Mouse (Mus musculus) adrenal gland, adult 8-10 months (tissue): Measurements from ENCODE around the gene Zfp85. TPM values are rescaled to one million over a fixed set of nuclear protein-coding genes. Genes with fewer than 3 reads are reported as not detected.
"Not testable (repeated sequence)": the region's sequence is repeated elsewhere in the genome, so short reads cannot be mapped to it uniquely, and the experiment has no call there.

Experiments
- DNase-seq: peaks from one replicate; pipeline ENCODE4 v3.0.0; 2022
- total RNA-seq, 4 experiments: library from RNA; stranded (reverse); gene quantifications; 2 replicates each; pipeline ENCODE4 v1.2.4; 2022

Zfp85 gene
- 1 to 10 TPM; 3.8 to 7.0 (median 6.4) TPM for total RNA-seq

GRCm38 (mm10) chr13:67754333-67755306 lies at the start of gene Zfp85:
Gene Zfp85, minus strand, starts transcription at chr13:67755228.
- peak; percentile 60 for DNase-seq

DNA sequence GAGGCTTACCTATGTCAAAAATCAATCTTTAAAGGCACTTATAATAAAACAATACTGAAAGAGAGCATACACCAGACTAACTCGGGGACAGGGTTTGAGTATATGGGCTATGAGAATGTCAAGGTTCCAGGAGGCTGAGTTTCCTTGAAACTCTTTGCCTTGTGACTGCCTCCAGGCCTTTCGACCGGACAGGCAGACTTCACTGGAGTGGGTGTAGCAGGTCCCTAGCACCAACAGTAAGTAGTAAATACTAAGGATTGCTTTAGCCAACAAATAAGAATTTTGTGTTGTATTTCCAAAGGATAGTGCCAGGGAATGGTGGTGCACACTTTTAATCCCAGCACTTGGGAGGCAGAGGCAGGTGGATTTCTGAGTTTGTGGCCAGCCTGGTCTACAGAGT lies 44.1 kb upstream of the Zfp85 start:
- not testable (repeated sequence) for DNase-seq

- no peak for DNase-seq
These were observed 43.6 kb upstream of the Zfp85 start for GRCm38 (mm10) chr13:67798618-67799017.

GRCm38 (mm10) chr13:67791921-67792455 lies 37.0 kb upstream of the Zfp85 start:
- no peak for DNase-seq

- DNase-seq, result peak; percentile 58
These were observed 24.5 kb upstream of the Zfp85 start, which contains the start of gene Zfp493 for GRCm38 (mm10) chr13:67779265-67780221. Gene Zfp493, plus strand, starts transcription at chr13:67779693.

DNA sequence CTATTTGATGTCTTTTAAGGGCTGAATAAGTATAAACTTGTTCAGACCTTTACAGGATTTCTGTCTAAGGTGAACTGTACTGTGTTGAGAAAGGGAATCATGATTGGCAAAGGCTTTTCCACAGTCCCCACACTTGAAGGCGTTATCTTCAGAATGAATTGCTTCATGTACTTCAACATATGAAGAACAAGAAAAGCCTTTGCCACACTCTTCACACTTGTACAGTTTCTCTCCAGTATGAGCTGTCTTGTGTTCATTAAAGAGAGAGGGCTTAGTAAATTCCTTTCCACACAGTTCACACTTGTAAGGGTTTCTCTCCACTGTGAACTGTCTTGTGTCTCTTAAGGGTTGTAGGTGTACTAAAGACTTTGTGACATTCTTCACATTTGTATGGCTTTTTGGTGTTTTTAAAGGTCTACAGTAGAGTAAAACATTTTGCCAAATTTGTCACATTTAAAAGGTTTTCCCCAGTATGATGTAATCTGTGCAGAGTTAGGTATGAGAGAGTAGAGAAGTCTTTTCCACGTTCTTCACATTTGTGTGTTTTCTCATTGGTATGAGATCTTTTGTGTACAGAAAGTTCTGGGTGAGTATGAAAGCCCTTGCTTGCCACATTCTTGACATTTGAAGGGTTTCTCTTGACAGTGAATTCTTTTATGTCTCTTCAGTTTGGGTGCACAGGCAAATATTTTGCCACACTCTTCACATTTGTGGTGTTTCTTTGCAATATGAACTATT lies 8.2 kb upstream of the Zfp85 start:
- DNase-seq, result no peak

DNA sequence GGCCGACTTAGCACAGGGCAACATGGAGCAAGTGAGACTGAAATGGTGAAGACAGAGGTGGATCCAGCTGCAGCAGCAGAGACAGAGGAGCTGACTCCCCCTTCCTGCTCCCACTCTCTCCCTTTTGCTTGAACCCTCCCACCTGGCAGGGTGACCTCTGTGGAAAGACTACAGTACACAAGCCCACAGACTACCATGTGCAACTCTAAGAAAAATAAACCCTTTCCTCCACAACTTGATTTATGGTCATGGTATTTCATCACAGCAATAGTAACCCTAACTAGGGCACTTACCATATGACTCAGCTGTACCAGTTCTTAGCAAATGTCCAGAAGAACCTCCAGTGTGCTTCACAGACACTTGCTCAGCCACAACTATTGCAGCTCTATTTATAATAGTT lies 4.9 kb upstream of the Zfp85 start:
- no peak for DNase-seq

DNA sequence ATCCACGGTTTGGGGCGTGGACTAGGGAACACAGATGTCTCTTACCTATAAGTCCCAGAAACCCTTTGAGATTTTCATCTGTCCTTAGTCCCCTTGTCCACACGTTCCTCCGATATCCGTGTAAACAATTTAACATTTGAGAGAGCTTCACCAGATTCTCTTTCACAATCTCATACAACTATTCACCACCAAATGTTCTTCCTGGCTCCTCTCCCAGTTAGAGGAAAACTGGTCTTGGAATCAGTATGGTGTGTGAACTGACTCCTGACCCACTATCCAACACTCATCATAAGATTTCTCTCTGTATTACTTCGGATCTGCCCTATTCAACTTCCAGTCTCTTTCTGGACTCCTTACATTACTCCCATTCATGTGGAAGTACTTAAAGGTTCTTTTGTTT lies 733 bp upstream of the Zfp85 start:
- DNase-seq, result no peak

- DNase-seq, result no peak
These were observed 11.1 kb downstream of the Zfp85 start for GRCm38 (mm10) chr13:67743896-67744295.

DNA sequence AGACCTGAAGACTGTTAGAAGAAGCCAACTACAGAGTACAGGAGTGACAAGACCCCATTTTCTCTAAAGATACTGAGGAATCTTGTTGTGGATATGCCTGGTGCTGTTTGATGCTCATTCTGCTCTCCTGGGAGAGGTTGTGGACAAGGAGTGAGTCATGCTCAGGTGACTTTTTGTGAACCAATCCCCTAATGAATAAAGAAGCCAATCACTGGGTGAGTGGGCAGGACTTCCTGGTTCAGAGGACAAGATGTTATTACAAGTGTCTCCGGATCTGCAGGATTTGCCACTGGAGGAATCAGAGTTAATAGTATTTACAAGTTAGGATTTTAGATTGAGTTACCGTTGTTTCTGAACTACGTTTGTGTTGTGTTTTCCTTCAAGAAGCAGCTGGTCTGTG lies 12.1 kb downstream of the Zfp85 start:
- no peak for DNase-seq

- not testable (repeated sequence) for DNase-seq
These were observed 20.6 kb downstream of the Zfp85 start for GRCm38 (mm10) chr13:67734391-67734790.

DNA sequence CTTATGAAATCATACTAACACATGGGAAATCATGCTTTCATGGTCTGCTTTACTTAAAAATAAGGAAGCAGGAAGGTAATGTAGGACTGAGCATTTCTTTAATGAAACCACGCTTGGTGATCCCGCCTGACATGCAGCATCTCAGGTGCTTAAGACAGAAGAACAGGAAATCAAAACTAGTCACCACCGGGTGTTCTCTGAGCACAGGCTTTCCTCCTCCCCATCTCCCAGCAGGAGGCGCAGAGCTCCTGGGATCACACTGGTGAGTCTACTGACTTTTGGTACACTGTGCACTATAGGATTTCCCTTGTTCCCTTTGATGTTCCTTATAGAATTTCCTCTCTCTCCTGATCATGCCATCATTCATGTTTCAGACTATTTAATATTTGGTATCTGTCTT lies 25.6 kb downstream of the Zfp85 start:
- peak; percentile 20 for DNase-seq

DNA sequence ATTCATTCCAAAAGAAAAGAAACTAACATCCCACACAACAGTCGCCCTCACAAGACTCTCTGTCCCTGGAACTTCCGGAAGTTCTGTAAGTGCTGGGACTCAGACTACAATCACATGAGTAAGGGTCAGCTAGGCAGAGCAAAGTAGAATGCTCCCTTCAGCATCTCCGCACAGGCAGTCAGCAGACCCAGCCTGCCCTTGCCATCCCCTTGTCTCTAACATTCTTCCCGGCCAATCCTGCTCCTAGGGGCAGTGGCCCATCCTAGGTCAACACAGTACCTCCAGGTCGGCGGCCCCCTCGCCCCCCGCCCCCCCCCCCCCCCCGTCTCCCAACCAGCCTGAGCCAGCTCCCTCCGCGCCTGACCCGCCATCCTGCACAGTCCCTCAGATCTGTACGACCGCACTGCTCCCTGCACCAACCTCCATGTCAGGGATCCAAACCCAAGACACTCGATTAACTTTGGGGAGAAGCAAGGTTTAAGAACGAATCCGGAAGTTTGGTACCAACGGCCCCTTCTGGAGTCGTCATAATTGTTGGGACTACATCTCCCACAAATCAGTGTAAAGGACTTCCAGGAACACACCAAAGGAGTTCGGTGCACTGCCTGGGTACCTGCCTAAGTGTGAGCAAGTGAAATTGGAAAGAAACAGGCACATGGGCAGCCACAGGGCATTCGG lies 26.2 kb downstream of the Zfp85 start, which contains the start of gene Zfp65:
Gene Zfp65 (minus strand): TSS at position 533 of the 678 bp plus-strand sequence.
- DNase-seq, result peak; percentile 52

GRCm38 (mm10) chr13:67728106-67728505 lies 26.9 kb downstream of the Zfp85 start:
- DNase-seq, result no peak

DNA sequence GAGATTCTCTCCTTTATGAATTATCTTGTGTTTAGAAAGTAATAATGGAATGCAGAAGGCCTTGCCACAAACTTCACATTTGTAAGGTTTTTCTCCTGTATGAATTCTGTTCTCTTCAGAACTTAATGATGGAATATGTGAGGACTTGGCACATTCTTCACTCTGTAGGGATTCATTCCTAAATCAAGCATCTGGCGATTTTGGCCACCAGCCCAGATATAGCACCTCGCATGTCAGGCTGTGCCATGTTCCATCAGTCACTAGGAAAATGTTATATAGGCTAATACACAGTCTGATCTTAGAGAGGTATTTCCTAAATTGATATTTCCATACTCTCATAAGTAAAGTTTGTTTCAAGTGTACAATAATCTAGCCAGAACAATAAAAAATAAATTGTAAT lies 29.7 kb downstream of the Zfp85 start:
- DNase-seq, result not testable (repeated sequence)

DNA sequence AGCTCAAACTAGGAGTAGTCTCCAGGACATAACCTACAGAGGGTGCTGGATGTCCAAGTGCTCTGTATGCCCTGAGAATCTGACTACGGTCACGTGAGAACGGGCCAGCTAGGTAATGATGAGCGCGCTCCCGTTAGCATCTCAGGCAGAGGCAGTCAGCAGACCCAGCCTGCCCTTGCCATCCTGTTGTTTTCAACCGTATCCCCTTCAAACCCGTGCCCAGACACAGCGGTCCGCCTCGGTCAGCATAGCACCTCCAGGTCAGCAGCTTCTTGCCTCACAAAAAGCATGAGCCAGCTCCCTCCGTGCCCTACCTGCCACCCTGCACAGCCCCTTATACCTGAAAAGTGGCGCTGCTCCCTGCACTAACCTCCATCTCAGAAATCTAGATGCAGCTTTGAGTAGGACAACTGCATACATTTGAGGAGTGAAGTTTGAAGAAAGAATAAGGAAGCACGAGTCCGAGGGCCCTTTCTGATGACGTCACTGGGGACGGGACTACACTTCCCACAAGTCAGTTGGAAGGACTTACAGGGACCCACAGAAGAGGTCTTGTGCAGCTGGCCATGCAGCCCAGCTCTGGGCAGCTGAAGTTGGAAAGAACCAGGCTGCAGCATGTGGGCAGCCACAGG lies 31.1 kb downstream of the Zfp85 start:
- peak; percentile 87 for DNase-seq
